Mouse (Mus musculus) cerebellum, postnatal 14 days (tissue): ENCODE results near the gene Lmx1b.

Experiments used
- DNase-seq, 2 experiments: peaks; one replicate each; pipeline ENCODE4 v3.0.0; 2021; ENCODE audit warnings: mixed read lengths in 2 of 2

Lmx1b gene

GRCm38 (mm10) chr2:33542696-33543428 lies 97.4 kb downstream of the Lmx1b start:
- peak; percentile 87 for DNase-seq

GRCm38 (mm10) chr2:33525274-33526055 lies 114.8 kb downstream of the Lmx1b start:
- no peak for DNase-seq

- DNase-seq: no peak
Observed at GRCm38 (mm10) chr2:33515856-33516255, 124.5 kb downstream of the Lmx1b start.

- DNase-seq: no peak
Observed at GRCm38 (mm10) chr2:33515431-33515830, 124.9 kb downstream of the Lmx1b start.
